38 mouse cellular contexts compared by ENCODE assay signal in genomic region chr11:95159763-95160371, GRCm38 (mm10). TPM values are rescaled to one million over a fixed set of nuclear protein-coding genes. Genes with fewer than 3 reads are reported as not detected.
"Had no signal": no experiment of that assay in that cellular context is flagged by ENCODE, and none has a peak within 500 bp of the region (broad histone marks: within the 10 kb centered on the region; RNA-seq: fewer than 3 reads in every experiment).

No protein-coding gene starts in this region.

- DNase-seq: gastrocnemius, postnatal 14 days; gastrocnemius, postnatal 36 days; heart, adult 11 months; heart, adult 2 months; heart, postnatal 14 days; heart, postnatal 36 days; kidney, adult 11 months; kidney, adult 2 months; kidney, adult 9 months; kidney, postnatal 14 days; kidney, postnatal 36 days; left cerebral cortex, postnatal 4 days had no signal

- H3K27ac ChIP-seq: heart, adult 2 months; heart, embryonic 13.5 days; heart, embryonic 15.5 days; hindbrain, embryonic 13.5 days; hindbrain, embryonic 15.5 days; hindbrain, postnatal 0 days; kidney, embryonic 15.5 days; kidney, postnatal 0 days; layer of hippocampus, adult 2 months; left cerebral cortex, adult 2 months; limb, embryonic 13.5 days; limb, embryonic 15.5 days; liver, embryonic 12.5 days had no signal

- H3K9ac ChIP-seq: heart, embryonic 13.5 days; heart, embryonic 15.5 days; hindbrain, embryonic 13.5 days; hindbrain, embryonic 15.5 days; kidney, embryonic 15.5 days; limb, embryonic 13.5 days; limb, embryonic 15.5 days; liver, embryonic 12.5 days had no signal

- H3K9me3 ChIP-seq: heart, embryonic 13.5 days; heart, embryonic 15.5 days; hindbrain, embryonic 13.5 days; hindbrain, embryonic 15.5 days; kidney, embryonic 15.5 days; limb, embryonic 13.5 days; limb, embryonic 15.5 days; liver, embryonic 12.5 days had no signal

- H3K4me3 ChIP-seq: heart, adult 2 months; heart, embryonic 13.5 days; heart, embryonic 15.5 days; hindbrain, embryonic 13.5 days; hindbrain, embryonic 15.5 days; kidney, embryonic 15.5 days; layer of hippocampus, adult 2 months; left cerebral cortex, adult 2 months; limb, embryonic 13.5 days; limb, embryonic 15.5 days; liver, embryonic 12.5 days had no signal

- H3K4me2 ChIP-seq: heart, embryonic 11.5 days; heart, embryonic 13.5 days; heart, embryonic 15.5 days; hindbrain, embryonic 13.5 days; hindbrain, embryonic 15.5 days; kidney, embryonic 15.5 days; limb, embryonic 13.5 days; limb, embryonic 15.5 days; liver, embryonic 12.5 days had no signal

- ATAC-seq: hindbrain, postnatal 0 days; intestine, embryonic 16.5 days; liver, embryonic 12.5 days had no signal

- H3K4me1 ChIP-seq: heart, embryonic 13.5 days; heart, embryonic 15.5 days; hindbrain, embryonic 13.5 days; hindbrain, embryonic 15.5 days; limb, embryonic 13.5 days; liver, embryonic 12.5 days had no signal

- H3K36me3 ChIP-seq: heart, embryonic 13.5 days; heart, embryonic 15.5 days; hindbrain, embryonic 13.5 days; hindbrain, embryonic 15.5 days; kidney, embryonic 15.5 days; limb, embryonic 13.5 days; limb, embryonic 15.5 days; liver, embryonic 12.5 days had no signal

- H3K27me3 ChIP-seq: hindbrain, embryonic 15.5 days; limb, embryonic 13.5 days; limb, embryonic 15.5 days had no signal

RNA-seq across cellular contexts. Expression of gene Dlx4, which starts 13.8 kb away (rescaled TPM):
- total RNA-seq: gastrocnemius, adult 18-20 months; gastrocnemius, adult 8-10 months; gastrocnemius, postnatal 14 days; gastrocnemius, postnatal 36 days; heart, adult 2 months; heart, postnatal 36 days; hematopoietic stem cell, adult 5-6 weeks; layer of hippocampus, adult 2 months; layer of hippocampus, postnatal 25 days; left cerebral cortex, adult 2 months; left cerebral cortex, postnatal 10 days; left cerebral cortex, postnatal 25 days; liver, adult 2 months had no signal
- polyA plus RNA-seq: heart, embryonic 11.5 days; hindbrain, embryonic 11.5 days; hindbrain, embryonic 13.5 days; hindbrain, embryonic 15.5 days; intestine, embryonic 14.5 days; kidney, adult 2 months; kidney, embryonic 15.5 days; kidney, postnatal 0 days; large intestine, adult 2 months had no signal

RNA-seq across cellular contexts. Expression of gene Dlx3, which starts 39.9 kb away (rescaled TPM):
- total RNA-seq: gastrocnemius, adult 18-20 months; gastrocnemius, adult 8-10 months; gastrocnemius, postnatal 14 days; gastrocnemius, postnatal 36 days; heart, adult 2 months; heart, postnatal 14 days; heart, postnatal 36 days; hematopoietic stem cell, adult 5-6 weeks; layer of hippocampus, adult 2 months; layer of hippocampus, postnatal 10 days; layer of hippocampus, postnatal 25 days; left cerebral cortex, adult 2 months; left cerebral cortex, postnatal 10 days; left cerebral cortex, postnatal 25 days; left cerebral cortex, postnatal 4 days; liver, adult 2 months had no signal
- polyA plus RNA-seq: heart, adult 2 months; heart, embryonic 13.5 days; heart, postnatal 0 days; liver, adult 2 months had no signal
